Mouse (Mus musculus) ovary, adult 18-20 months (tissue): ENCODE data around the gene Ankmy2.
A peak's percentile ranks its signal among the peaks of the same experiment; 100 is the strongest.

Source experiments
- DNase-seq: peaks from one replicate; pipeline ENCODE4 v3.0.0; 2022; ENCODE audit warnings: low spot score, mixed read lengths

The Ankmy2 gene

DNA sequence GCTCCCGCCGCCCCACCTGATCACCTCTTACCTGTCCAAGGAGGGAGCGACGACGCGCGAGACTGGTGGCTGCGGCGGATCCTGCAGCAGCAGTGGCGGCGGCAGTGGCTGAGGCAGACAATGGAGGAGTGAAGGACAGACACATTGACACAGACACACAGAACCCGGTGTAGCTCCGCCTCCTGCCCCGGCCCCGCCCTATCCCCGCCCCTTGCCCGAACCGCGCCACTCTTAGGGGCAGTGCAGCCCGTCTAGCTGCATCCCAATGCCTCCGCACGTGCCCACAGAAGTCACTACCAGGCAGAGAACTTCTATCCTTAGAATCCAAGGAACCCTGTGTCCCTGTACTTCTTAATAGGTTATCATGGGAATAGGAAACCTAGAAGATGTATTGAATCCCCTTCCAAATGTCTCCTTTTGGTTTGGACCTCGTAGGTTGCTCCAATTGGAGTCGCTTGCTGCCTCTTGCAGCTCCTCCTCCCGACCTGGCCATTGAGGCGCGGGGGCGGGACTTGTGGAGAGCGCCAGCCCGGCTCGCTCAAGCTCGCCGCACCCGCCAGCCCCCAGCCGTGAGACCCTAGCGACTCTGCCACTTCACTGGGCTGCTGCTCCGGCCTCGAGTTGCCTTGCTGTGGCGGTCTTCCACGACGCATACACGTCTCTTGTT lies at the start of gene Ankmy2:
TSS of gene Ankmy2 (plus strand) at position 478 of the 667 bp plus-strand sequence.
- DNase-seq, result peak; percentile 88

DNA sequence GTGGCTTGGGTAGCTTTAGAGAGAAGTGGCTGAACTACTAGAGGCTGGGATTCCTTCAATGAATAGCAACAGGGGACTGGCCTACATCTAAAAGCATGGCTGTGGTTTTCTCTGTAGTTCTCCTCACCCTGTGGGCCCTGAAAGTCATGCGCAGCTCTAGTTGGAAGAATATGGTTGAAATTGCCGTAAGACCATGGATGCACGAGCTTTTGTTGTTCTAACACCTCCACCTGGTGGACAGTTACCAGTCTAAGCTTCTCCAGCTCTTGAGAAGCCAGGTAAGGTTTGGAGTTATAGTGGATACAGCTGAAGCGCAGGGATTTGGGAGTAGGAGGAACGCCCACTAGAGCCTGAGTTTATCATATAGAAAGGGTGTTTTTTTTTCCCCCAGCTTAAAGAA lies 48.5 kb upstream of the Ankmy2 start:
- no peak for DNase-seq

DNA sequence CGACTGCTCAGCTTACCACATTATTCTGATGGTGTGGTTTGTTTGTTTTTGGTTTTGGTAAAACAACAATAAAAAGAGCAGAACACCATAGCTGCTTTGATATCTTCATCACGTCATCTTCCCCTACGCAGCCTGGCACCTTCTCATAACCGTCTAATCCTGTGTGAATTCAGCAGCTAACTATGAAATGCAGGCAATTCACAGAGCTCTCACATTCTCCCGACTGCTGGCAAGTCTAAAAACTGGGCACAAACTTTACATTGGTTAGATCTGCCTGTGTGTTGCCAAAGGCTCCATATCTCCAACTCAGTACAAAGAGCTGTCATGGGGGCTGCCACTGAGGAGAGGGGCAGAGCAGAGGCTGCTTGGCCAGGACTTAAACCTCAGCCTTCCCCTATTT lies 46.5 kb upstream of the Ankmy2 start:
- DNase-seq, result no peak

DNA sequence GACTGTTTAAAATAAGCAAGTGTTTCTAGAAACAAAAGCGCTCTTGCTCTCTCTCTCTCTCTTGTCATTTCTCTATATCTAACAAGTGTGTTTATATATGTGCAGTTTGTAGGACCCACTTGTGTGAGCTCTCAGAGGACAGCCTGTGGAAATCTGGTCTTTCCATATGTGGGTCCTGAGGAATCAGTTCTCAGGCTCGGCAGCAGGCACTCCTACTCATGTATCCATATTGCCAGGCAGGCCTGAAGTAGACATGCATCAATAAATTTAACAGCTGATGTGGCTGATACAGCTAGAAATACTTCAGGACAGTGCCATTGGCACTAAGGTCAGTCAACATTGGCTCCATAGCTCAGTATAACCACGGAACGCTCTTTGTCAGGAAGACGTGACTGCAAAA lies 45.8 kb upstream of the Ankmy2 start:
- DNase-seq, result no peak

DNA sequence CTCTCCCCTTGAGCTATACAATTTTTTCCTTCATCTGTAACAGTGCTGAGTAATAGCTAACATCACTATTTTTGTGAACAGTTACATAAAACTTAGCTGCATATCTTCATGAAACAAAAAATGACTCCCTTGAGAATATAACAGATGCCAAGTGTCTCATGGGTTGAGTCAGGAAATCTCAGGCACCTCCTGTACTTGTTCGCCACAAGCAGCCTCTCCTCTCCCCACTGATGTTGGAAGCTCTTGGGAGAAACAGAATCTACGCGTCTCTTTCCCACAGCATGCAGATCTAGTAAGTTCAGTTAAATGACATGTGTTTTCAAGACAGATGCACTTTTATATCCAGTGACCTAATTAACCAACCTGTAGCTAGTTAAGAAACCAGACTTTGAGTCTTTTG lies 44.8 kb upstream of the Ankmy2 start:
- no peak for DNase-seq

DNA sequence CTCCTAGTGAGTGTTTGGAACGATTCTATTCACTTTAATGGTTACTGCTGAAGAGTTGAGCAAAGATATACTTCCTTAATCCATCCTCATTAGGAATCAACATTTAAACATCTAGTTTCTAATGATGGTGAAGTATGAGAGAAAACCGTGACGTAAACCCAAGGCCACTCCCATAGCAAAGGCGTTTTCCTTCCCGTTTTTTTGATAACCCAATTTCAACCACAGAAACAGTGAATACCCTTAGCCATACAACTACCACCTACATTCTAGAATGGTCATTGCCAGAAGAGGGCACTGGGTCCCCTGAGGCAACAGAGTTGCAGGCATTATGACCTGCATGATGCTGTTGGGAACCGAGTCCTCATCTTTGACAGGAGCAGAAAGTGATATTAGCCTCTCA lies 39.8 kb upstream of the Ankmy2 start:
- DNase-seq, result no peak

DNA sequence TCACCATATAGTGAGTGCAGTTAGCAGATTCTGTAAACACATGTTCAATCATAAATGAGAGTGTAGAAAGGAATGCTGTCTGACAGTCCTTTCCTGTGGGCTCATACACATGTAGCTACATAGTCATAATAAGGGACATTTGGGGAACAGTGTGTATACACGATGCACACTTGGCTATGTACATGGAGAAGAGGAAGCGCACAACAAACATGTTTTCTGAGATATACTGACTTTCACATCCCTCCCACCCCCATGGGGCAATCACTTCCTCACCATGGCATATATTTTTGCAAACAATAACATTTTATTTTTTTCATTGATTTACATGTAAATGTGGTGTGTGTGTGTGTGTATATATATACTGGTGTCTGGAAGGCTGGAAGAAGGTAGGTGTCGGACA lies 37.7 kb upstream of the Ankmy2 start:
- DNase-seq, result no peak

DNA sequence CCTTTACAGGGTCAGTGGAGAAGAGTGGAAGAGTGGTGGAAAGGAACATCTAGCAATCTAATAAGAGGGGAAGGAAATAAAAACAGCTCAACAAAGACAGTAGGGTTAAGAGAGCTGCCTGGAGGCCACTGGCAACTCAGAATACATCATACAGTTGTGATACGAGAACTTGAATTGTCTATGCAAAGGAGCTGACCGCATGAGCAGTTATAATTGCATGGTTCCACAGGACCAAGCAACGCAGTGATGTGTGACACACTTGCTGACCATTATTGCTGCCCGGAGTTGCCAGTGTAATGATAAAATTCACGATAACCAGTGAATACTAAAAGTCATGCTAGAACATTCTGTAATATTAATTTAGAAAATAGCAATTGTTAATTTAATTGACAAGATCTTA lies 30.9 kb upstream of the Ankmy2 start:
- DNase-seq, result no peak

DNA sequence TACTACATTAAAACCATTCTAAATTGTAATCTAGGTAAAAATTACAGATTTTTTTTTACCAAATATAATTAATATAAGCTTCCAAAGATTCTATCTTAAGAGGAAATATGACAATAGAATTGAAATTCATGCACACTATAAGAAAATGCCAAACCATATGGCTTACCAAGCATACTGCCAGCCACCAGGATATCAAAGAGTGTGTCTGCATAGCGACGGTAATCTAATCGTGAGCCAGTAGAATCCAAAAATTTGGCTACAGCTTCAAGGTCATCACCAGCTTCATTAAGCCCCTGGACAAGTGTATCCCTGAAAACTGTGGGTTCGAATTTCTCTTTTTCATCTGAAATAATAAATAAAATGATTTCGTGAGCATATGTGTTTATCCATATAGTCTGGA lies 27.1 kb upstream of the Ankmy2 start:
- no peak for DNase-seq

DNA sequence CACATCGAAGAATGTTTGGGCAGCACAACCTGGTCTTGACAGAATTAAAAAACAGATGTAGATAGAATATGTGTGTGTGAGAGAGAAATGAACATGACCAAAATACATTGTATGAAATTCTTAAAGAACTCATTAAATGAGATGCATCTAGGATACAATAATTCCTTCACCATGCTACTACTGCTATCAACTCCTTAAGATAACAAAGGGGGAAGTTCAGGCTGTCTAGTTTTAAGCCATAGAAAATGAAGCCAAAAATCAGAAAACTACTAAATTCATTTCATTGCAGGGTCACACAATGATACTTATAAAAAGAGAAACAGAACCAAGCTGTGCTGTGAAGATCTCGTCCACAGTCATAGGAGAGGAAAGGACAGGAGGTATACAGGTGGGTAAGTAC lies 24.7 kb upstream of the Ankmy2 start:
- no peak for DNase-seq

DNA sequence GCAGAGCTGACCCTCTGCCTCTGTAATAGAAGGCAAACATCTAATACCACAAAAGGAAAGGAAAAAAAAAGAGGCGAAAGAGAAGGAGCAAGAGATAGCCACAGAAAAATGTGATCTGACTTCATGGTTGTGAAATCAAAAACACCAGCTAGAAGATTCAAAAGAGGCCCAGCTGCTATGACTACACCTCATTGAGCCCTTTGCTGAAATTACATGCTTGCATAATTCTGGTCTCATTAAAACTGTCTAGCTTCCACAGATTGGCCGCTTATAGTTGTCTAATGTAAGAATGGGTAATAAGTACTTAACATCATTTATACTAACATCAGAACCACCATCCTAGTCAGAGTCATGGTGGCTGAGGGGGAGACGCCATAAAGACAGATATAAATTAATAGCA lies 24.2 kb upstream of the Ankmy2 start:
- DNase-seq, result no peak

DNA sequence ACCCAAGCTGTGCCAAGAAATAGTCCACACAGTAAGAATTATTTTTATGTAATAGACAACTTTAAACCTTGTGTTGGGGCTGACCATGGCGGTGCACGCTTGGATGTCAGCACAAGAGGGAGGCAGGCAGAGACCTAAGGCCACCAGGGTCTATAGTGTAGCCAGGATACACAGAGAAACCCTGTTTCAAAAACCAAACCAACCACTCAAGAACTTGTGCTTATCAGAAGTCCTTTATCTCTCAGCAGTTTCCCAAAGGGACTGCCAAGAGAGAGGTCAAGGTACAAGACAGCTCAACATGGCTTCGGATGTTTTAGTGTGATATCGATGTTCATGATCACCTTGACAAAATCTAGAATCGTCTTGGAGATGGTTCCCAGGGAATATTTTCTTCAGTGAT lies 23.4 kb upstream of the Ankmy2 start:
- no peak for DNase-seq

DNA sequence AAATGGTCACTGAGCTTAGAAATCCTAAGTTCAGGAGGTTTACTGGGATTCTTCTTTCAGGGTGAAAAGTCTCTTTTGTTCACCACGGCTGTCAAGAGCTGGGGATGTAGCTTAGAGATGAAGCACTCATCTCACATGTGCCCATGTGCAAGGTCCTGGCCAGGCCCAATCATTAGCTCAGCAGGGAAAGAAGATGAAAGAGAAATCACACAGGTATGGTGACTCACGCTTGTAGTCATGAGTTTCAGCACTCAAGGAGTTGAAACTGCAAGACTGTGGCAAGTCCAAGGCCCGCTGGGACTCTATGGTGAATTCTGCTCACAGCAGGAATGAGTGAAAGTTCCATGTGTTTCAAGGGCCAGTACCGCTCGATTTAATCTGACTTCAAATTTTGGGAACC lies 22.8 kb upstream of the Ankmy2 start:
- DNase-seq, result no peak

DNA sequence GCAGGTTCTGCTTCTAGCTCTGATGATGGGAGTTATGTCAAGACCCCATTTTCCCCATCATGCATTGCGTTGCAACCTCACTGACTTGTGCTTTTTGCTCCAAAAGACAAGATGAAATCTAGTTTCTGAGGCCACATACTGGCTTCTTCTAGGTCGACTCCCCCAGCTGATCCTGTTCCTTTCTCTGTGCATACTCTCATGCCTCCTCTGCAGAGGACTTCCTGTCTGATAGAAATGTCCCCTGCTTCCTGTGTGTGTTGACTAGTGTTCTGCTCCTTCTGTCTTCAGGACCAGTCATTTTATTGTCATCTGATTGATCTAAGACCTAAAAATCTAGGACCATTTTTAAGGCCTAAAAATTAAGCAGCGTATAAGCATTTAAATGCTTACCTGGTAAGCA lies 21.5 kb upstream of the Ankmy2 start:
- no peak for DNase-seq

DNA sequence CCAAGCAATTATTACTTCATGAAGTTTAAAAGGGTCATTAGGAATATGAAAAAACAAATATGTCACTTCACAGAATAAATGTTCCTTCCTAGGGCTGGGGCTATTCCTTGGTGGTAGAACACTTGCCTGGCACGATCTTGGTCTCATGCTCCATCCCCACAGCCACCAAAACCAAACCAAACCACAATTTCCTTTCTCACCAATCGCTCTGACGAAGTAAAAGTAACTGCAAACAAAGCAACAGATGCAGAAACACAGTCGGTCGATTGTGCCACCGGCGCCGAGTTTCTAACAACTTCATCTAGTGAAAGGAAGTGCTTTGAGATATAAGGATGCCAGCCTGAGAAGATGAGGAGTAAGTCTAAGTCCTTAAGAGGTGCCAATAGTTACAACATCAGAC lies 20.6 kb upstream of the Ankmy2 start:
- no peak for DNase-seq

DNA sequence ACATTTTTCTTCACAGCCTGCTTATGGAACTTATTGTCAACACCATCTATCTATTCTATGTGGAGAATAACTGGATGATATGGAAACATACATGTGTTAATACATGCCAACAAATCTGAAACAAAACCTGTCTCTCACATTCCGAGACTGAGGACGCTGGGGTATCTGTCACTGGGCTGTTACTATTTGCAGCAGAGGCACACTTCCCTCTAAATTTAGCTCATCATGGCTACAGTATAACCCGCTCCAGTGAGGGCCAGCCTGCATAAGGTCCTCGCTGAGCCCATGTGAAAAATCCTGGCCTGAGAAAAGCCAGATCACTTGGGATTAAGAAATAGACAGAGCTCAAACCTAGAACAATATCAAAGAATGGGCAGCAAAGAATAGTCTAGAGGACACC lies 19.7 kb upstream of the Ankmy2 start:
- no peak for DNase-seq

DNA sequence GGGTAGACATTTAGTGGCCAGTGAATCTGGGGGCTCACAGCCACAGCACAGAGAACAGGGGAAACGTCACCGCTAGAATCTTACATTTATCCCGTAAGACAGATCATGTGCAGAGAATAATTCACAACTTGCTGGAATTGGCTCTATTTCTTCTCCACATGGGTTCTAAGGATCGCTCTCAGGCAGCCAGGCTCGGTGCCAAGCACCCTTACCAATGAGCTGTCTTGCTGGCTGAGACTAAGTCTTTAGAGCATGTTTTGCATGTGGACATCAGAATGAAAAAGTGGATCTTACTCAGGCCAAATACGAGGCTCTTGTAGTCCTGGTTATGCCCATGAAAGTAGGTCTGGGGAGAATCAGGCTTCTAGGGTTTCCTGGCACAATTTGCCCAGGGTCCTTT lies 16.5 kb upstream of the Ankmy2 start:
- DNase-seq, result no peak

DNA sequence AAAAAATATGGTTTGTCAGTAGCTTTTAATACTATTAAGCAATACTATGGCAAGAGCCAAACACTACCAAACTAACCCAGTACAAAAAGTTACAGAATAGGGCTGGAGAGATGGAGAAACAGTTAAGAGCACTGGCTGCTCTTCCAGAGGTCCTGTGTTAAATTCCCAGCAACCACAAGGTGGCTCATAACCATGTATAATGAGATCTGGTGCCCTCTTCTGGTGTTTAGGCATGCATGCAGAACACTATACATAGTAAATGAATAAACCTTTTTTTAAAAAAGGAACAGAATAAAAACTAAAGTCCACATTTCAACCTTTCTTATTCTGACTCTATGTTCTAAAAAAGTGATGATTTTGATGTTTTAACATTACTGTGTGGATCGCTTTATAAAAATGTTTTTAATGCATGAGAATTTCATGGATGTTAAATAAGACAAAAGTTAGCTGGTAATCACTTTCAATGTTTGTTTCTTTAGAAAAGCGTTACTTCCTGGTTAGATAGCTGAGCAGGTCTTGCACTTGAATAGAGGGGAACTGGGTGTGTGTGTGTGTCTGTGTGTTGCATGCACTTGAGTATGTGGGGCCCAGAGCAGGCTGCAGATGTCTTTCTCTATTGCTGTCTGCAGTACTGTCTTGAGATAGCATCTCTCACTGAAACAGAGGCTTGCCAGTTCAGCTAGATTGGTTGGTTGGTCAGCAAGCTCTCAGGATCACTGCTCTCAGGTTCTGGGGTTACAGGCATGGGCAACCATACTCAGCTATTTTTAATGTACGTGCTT lies 10.5 kb upstream of the Ankmy2 start:
- DNase-seq, result no peak

DNA sequence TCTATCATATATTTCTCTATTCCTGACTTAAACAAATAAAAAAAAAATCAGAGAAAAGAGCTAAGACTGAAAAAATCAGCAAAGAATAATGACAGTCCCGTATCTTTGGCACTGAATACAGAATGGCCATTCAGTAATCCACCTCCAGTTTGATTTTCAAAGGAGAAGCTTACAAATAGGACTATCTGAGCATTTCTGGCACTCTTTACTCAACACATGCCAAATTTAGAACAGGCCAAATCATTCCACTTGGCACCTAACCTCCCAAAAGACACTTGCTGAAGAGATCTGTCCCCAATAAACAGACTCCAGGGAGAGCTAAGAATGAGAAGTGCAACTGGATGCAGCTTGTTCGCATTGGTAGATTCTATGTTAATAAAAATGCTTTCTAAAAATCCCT lies 6.6 kb upstream of the Ankmy2 start:
- no peak for DNase-seq

DNA sequence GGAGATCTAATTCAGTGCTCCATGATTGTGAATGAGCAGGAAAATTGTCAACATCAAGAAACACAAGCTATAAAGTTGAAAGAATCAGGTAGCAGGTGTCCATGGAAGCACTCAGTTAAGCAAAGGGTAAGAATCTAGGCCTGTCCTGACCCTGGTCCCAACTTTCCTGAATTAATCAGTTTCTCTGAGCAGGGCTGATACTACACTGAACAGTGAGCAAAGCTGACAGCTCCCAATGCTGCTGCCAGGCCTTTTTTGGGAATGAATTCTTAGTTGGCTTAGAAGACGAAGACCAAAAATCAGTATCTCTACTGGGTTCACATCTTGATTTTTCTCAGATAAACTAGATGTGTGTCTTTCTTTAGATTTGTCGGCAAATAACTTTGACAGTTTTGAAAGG lies 6.2 kb upstream of the Ankmy2 start:
- DNase-seq, result no peak

DNA sequence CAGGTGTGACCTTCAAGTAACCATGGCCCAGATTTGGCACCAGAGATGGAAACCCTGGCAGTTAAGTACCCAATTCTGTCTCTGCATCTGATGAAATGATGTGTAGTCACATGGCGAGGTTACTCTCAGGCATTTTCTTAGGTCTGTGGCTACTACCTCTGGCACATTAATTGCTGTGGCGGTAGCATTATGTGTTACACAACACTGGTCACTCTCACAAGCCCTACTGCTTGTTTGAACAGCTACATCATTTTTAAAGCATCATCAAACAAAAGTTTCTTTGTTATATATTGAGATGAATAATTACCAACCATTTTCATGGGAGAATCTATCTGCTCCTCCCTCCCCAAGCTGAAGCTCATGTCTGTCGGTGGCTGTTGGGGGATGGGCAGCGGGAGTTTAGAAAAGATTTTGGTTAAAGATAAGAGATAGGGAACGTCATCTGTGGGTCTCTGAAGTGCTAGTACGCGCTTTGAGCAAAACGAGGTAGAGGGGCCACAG lies 1.7 kb upstream of the Ankmy2 start:
- DNase-seq, result no peak

DNA sequence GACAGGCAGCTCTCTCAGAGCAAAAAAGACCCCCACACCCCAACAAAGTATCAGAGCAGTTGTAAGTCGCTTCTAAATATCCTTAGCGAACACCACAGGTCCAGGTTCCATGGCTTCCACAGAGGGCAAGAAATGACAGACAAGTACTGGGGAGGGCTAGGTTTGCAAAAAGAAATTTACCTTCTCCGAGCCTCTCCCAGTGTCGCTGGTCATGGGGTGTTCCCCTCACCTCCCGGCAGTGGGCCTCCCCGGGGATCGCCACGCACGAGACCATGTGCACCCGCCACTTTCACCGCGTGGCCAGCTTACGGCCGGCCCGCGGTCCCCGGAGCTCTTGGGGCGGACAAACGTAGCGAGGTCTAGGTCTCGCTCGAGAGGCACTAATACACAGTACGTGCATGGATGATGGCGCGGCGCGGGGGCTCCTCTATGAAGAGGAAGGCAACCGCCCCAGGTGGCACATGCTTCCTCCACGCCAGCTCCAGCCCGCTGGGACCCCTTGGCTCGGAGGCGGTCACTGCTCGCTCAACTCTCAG lies 745 bp upstream of the Ankmy2 start:
- DNase-seq, result no peak

DNA sequence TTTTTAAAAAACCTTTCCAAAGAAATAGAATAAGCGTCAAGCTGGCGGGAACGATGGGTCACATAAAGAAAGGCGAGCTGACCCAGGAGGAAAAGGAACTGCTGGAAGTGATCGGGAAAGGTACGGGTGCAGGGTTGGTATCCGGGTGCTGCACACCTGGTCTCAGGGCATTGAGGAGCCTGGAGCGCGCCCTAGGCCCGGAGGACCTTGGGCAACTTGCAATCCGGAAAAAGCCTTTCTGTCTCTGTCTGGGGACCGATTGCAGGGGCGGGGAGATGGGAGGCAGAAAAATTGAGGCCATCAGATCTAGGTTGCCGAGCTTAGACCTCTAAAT lies 357 bp downstream of the Ankmy2 start:
- DNase-seq, result no peak
